Mouse (Mus musculus): ENCODE results near the gene Hmgcl.

Hmgcl gene

GRCm38 (mm10) chr4:135946278-135946658 is at the start of gene Hmgcl:
TSS of gene Hmgcl (plus strand) at chr4:135946448.
- peak; percentile 90 for DNase-seq (ENCODE audit: extremely low read depth, insufficient read length, low spot score)

- peak; percentile 55 for DNase-seq (ENCODE audit: extremely low read depth, insufficient read length, low spot score)
These were observed 47.7 kb upstream of the Hmgcl start for GRCm38 (mm10) chr4:135898380-135899049.

- no peak for DNase-seq (ENCODE audit: extremely low read depth, insufficient read length, low spot score)
These were observed 47.2 kb upstream of the Hmgcl start for GRCm38 (mm10) chr4:135899050-135899448.

GRCm38 (mm10) chr4:135900008-135900407 is 46.2 kb upstream of the Hmgcl start:
- no peak for DNase-seq (ENCODE audit: extremely low read depth, insufficient read length, low spot score)

- no peak for DNase-seq (ENCODE audit: extremely low read depth, insufficient read length, low spot score)
These were observed 43.5 kb upstream of the Hmgcl start for GRCm38 (mm10) chr4:135902606-135903242.

- no peak for DNase-seq (ENCODE audit: extremely low read depth, insufficient read length, low spot score)
These were observed 41.4 kb upstream of the Hmgcl start for GRCm38 (mm10) chr4:135904810-135905209.

GRCm38 (mm10) chr4:135906633-135907032 is 39.6 kb upstream of the Hmgcl start:
- no peak for DNase-seq (ENCODE audit: extremely low read depth, insufficient read length, low spot score)

- DNase-seq (ENCODE audit: extremely low read depth, insufficient read length, low spot score): no peak
These were observed 36.8 kb upstream of the Hmgcl start for GRCm38 (mm10) chr4:135909326-135910066.

GRCm38 (mm10) chr4:135911531-135911930 is 34.7 kb upstream of the Hmgcl start:
- DNase-seq (ENCODE audit: extremely low read depth, insufficient read length, low spot score): no peak

GRCm38 (mm10) chr4:135912164-135912563 is 34.1 kb upstream of the Hmgcl start:
- DNase-seq (ENCODE audit: extremely low read depth, insufficient read length, low spot score): no peak

- no peak for DNase-seq (ENCODE audit: extremely low read depth, insufficient read length, low spot score)
These were observed 33.4 kb upstream of the Hmgcl start for GRCm38 (mm10) chr4:135912835-135913234.

- DNase-seq (ENCODE audit: extremely low read depth, insufficient read length, low spot score): no peak
These were observed 32.8 kb upstream of the Hmgcl start for GRCm38 (mm10) chr4:135913433-135913832.

- no peak for DNase-seq (ENCODE audit: extremely low read depth, insufficient read length, low spot score)
These were observed 27.5 kb upstream of the Hmgcl start for GRCm38 (mm10) chr4:135918635-135919279.

- no peak for DNase-seq (ENCODE audit: extremely low read depth, insufficient read length, low spot score)
These were observed 27.0 kb upstream of the Hmgcl start for GRCm38 (mm10) chr4:135919280-135919639.

GRCm38 (mm10) chr4:135920304-135921241 is 25.7 kb upstream of the Hmgcl start, which contains the start of gene Fuca1:
TSS of gene Fuca1 (plus strand) at chr4:135920735.
- DNase-seq (ENCODE audit: extremely low read depth, insufficient read length, low spot score): peak; percentile 91

- peak; percentile 62 for DNase-seq (ENCODE audit: extremely low read depth, insufficient read length, low spot score)
These were observed 24.8 kb upstream of the Hmgcl start for GRCm38 (mm10) chr4:135921257-135922120.

GRCm38 (mm10) chr4:135922190-135922589 is 24.1 kb upstream of the Hmgcl start:
- no peak for DNase-seq (ENCODE audit: extremely low read depth, insufficient read length, low spot score)

GRCm38 (mm10) chr4:135924418-135924817 is 21.8 kb upstream of the Hmgcl start:
- no peak for DNase-seq (ENCODE audit: extremely low read depth, insufficient read length, low spot score)

GRCm38 (mm10) chr4:135925341-135925740 is 20.9 kb upstream of the Hmgcl start:
- no peak for DNase-seq (ENCODE audit: extremely low read depth, insufficient read length, low spot score)
